Mouse (Mus musculus) right cerebral cortex, adult 2 months (tissue): ENCODE data around the gene Mroh2a.

Source experiments
- DNase-seq, 2 experiments: peaks; one replicate each; pipeline ENCODE4 v3.0.0; 2021 to 2022; ENCODE audit warnings: low spot score in 2 of 2

Mroh2a gene

GRCm38 (mm10) chr1:88258881-88259642 lies 32.3 kb downstream of the Mroh2a start:
- no peak for DNase-seq

GRCm38 (mm10) chr1:88259643-88260024 lies 32.8 kb downstream of the Mroh2a start:
- no peak for DNase-seq

GRCm38 (mm10) chr1:88260114-88260513 lies 33.3 kb downstream of the Mroh2a start:
- DNase-seq = no peak

GRCm38 (mm10) chr1:88260604-88261377 lies 34.0 kb downstream of the Mroh2a start:
- no peak for DNase-seq

- no peak for DNase-seq
Observed at GRCm38 (mm10) chr1:88261706-88262105, 34.9 kb downstream of the Mroh2a start.

- DNase-seq = peak in 1 of 2 experiments; percentile 68
Observed at GRCm38 (mm10) chr1:88262255-88262654, 35.5 kb downstream of the Mroh2a start.

- DNase-seq = no peak
Observed at GRCm38 (mm10) chr1:88262961-88263360, 36.2 kb downstream of the Mroh2a start.

- DNase-seq = no peak
Observed at GRCm38 (mm10) chr1:88263778-88264177, 37.0 kb downstream of the Mroh2a start.

- DNase-seq = no peak
Observed at GRCm38 (mm10) chr1:88264237-88264868, 37.6 kb downstream of the Mroh2a start.

- DNase-seq = no peak
Observed at GRCm38 (mm10) chr1:88264869-88265240, 38.1 kb downstream of the Mroh2a start.

- DNase-seq = no peak
Observed at GRCm38 (mm10) chr1:88266123-88266522, 39.3 kb downstream of the Mroh2a start.

GRCm38 (mm10) chr1:88267489-88267888 lies 40.7 kb downstream of the Mroh2a start:
- DNase-seq = no peak

- no peak for DNase-seq
Observed at GRCm38 (mm10) chr1:88268070-88268469, 41.3 kb downstream of the Mroh2a start.

- no peak for DNase-seq
Observed at GRCm38 (mm10) chr1:88269539-88270309, 42.9 kb downstream of the Mroh2a start.

- DNase-seq = no peak
Observed at GRCm38 (mm10) chr1:88272851-88273250, 46.1 kb downstream of the Mroh2a start.

- DNase-seq = no peak
Observed at GRCm38 (mm10) chr1:88273326-88273725, 46.5 kb downstream of the Mroh2a start.

- DNase-seq = no peak
Observed at GRCm38 (mm10) chr1:88273832-88274231, 47.0 kb downstream of the Mroh2a start.

GRCm38 (mm10) chr1:88274371-88275077 lies 47.7 kb downstream of the Mroh2a start:
- DNase-seq = no peak

GRCm38 (mm10) chr1:88275078-88275680 lies 48.4 kb downstream of the Mroh2a start:
- no peak for DNase-seq

- DNase-seq = no peak
Observed at GRCm38 (mm10) chr1:88275698-88276523, 49.1 kb downstream of the Mroh2a start.
